Mouse (Mus musculus) adrenal gland, postnatal 36 days (tissue): Measurements from ENCODE around the gene I830077J02Rik. TPM values are rescaled to one million over a fixed set of nuclear protein-coding genes. Genes with fewer than 3 reads are reported as not detected.
"Not testable (repeated sequence)": the region's sequence is repeated elsewhere in the genome, so short reads cannot be mapped to it uniquely, and the experiment has no call there.

Experiments used
- DNase-seq, 2 experiments: peaks; one replicate each; pipeline ENCODE4 v3.0.0; 2021; ENCODE audit warnings: mixed read lengths in 1 of 2
- total RNA-seq, 2 experiments: library from RNA; stranded (reverse); gene quantifications; 2 replicates each; pipeline ENCODE4 v1.2.3; 2021

The I830077J02Rik gene
- total RNA-seq, 2 experiments from 2014 or later = 0.66 to 0.76 TPM

DNA sequence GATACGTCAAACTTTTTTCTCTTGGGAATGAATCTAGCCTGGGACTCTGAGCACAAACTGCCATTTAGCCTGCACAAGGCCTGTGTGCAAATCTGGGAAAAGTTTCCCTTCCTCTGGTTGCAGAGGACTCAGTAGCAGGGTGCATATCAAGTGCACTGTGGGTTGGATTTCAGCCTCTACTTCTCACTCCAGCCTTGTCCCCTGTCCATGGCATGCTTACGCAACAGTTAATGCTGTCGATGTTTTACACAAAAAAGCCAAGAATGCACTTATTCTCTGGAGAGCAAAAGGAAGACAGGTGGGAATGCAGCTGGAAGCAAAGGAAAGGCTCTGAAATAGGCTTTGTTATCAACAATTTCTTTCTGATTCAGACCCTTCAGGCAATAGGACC is 14.1 kb downstream of the I830077J02Rik start:
- no peak for DNase-seq

DNA sequence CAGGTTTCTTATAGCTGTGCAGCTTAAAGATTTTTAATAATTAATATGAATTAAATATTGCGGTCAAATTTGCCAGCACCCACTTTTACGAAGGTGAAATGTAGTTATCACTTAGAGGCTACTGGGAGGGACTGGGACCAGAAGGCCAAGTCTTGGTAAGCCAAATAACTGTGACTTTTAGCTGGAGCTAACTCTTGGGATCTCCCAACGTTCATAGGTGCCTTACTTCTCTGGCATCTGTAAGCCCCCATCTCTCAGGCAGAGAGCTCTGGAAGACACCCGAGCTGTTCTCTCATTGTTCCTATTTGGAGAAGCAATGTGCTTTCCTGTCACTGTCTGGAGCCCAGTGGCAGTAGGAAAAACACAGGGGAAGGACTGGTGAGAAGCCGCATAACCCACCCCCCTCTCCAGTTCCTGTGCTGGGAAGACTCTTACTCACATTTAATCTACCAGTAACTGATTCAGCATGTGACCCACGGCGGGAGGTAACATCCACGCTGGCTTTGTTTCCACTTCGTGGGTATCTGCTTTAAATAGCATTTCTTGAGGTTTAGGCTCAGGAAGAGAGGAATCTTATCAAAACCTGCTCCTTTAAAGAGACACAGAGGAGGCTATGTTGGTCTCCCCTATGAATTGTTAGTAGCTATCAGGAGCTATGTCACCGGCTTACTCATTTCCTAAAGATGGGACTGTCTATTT is 14.7 kb downstream of the I830077J02Rik start:
- DNase-seq = no peak

DNA sequence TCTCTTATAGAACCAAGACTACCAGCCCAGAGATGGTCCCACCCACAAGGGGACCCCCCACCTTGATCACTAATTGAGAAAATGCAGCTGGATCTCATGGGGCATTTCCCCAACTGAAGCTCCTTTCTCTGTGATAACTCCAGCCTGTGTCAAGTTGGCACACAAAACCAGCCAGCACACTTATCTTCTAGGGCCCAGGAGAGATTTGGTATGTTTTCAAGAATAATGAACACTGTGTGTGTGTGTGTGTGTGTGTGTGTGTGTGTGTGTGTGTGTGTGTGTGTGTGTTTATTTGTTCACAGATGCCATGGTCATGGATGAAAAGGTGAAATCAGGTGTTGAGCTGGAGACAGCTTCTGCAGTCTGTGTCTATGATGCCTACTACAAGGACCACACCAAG is 16.0 kb downstream of the I830077J02Rik start:
- DNase-seq = not testable (repeated sequence)

DNA sequence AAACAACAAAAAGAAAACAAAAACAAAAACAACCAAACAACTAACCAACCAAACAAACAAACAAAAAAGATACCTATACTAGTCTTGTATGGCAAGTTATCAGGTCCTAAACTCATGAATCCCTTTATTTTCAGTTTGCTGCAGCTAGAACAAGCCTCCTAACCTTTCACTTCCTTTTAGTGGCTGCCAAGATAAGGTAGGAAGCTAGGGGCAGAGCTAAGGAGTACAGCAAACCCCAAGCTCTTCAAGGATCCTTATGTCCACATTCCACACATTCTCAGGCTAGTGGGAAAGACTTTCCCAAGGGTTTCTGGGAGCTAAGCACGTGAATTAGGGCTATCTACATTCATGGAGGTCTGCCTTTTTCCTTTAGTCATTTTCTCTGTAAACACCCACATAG is 17.2 kb downstream of the I830077J02Rik start:
- DNase-seq = no peak

DNA sequence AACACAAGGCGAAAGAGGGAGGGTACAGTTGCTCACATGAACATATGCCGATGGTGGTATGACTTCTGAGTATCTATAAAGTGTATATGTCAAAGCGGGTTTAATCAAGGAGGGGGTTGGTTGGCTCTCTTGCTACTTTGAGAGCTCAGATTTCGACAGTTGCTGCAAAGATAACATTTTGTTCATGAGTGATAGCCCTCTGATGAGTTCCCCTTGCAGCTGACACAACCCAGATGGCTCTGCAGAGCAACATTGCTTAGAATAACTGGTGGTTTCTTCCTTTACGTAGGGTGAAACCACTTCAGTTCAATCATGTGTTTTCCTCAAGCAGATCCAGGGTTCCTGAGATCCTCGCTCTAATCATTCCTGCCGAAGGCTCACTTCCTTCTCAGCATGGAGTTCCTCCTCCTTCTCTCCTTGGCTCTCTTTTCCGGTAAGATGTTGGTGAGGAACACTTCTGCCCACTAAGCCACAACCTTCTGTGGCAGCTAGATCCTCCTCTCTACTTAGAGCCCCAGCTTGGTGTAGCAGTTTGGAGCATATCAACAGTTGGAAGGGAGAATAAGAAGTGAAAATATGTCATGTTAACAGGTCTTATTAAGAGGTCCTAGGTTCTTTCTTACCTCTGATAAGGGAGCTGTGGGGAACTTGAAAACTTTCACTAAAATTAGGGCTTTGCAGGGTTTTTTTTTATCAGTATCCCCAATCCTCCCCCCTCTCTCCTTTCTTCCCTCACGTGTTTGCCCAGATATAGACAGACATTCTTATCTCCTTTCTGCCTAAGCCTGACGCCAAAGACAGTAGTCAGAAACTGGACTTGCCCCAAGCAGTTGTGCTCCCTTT is 18.4 kb downstream of the I830077J02Rik start:
- no peak for DNase-seq

DNA sequence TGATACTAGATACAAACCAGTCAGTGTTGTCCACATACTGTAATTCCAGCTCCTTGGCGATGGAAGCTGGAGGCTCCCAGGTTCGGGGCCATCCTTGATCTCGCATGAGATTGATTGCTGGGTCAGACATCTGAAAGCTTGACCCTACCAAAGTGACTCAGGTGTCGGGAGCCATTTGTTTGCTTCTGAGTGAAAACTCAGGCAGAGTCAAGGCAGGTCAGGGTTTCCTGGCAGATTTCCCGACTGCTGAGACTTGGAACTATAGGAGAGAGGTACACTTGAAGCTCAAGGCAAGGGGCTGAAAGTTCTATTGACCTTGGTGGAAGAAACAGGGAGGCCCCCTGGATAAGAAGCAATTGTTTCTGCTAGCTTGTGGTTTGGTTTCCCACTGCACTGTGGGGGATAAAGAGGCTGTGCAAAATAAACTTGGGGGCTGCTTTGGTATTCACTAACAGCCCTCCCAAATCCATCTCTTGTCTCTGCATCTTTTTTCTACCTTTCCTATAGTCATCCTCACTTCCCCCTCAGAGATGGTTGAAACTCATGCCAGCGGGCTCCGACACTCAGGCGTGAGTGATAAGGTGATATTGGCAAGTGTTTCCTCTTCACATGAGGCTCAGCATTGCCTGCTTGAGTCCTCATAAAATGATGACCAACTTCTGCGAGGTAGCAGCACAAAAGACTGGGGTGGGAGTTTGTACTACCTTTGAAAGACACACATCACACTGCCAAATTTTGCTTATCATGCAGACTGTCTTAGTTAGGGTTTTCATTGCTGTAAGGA is 20.2 kb downstream of the I830077J02Rik start:
- DNase-seq = peak in 1 of 2 experiments; percentile 7

DNA sequence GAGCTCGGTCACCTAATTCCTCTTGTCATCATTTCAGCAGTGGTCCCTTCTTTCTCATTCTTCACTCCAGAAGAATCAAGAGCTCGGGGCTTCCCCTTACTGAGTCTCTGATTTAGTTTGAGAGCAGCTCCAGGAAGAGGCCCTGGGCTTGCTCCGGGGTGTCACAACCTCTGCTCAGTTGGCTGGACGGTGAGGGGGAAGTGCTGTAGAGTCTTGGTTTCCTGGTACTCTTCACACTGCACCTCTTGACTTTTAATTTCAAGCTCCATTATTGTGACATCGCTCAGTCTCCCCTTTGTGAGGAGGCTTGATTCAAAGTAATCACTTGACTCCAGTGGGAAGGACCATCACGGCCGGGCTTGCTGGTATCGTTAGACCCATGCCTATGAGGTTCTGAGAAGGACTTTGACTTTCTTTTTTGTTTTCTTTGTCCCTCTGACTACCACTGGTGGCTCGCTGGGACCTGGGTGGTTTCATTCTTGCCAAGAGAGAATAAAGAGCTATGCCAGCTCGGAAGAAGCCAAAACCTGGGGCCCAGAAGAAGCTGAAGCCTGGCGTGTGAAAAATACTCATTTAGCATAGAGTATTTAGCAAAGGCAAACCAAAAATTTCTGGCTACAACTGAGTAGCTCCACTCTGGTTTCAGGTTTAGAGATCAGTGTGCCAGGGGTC is 21.8 kb downstream of the I830077J02Rik start:
- DNase-seq = no peak

DNA sequence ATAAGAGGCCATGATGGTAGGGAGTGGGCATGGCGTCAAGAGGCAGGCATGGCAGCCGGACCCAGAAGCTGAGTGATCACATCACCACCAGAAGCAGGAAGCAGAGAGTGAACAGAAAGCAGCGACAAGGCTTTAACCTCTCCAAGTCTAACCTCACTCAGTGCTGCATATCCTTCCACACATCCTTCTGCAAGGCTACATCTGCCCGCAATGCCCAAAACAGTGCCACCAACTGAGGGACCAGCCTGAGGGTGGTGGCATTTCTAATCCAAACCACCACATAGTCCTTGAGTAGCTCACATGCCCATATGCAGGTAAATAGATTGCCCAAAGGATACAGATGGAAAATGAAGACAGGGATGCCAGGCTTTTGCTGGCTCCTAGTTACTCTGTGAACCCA is 23.5 kb downstream of the I830077J02Rik start:
- no peak for DNase-seq

DNA sequence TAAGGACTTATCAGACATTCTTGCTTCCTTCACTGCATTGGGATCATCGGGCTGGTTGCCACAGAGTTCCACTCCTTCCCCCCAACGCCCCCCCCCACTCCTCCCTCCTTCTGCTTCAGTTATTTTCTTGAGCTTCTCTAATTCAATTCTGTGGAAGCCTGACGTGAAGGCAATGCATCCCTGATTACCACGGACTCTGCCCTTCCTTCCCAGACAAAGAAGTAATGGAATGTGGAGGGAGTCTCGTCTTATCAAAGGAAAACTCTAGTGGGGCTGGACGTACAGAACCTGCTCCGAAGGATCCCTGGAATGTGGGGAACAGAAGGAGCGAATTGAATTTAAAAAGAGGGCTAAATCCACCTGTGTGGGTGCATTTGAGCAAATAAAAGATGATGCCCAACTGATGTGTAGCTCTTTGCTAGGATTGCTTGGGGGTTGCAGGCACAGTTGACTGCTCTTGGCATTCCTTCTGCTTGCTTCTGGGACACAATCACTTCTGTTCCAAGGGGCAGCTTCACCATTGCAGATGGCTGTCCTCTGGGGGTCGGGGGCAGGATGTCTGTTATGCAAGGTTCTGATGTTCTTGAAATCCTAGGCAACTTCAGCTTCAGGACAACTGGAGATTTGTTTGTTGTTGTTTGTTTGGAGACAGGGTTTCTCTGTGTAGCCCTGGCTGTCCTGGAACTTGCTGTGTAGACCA is 24.4 kb downstream of the I830077J02Rik start:
- no peak for DNase-seq

DNA sequence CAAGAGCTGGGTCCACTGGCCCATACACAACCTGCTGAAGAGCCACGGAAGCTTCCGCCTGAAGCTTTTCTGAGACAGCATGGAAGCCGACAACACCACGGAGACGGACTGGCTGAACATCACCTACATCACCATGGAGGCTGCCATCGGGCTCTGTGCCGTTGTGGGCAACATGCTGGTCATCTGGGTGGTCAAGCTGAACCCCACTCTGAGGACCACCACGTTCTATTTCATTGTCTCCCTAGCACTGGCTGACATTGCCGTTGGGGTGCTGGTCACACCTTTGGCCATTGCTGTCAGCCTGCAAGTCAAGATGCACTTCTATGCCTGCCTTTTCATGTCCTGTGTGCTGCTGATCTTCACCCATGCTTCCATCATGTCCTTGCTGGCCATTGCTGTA is 27.7 kb downstream of the I830077J02Rik start:
- no peak for DNase-seq

DNA sequence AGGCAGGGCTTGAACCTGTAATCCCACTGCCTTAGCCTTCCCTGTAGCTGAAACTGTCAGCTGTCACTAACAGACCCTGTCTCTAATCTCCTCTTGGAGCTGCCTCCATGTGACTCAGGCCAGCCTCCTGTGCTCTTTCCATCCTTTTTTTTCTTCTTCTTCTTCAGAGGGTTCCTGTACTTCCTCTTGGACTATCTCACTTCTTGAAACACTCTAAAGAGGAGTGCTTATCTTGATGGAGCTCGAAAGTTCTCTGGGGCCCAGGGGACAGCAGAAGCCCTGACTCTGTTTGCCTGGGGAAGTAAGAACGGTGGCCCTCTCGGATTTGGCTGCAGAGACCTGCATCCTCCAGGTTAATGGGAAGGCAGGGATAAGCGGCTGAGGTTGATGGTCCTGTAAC is 28.3 kb downstream of the I830077J02Rik start:
- no peak for DNase-seq

DNA sequence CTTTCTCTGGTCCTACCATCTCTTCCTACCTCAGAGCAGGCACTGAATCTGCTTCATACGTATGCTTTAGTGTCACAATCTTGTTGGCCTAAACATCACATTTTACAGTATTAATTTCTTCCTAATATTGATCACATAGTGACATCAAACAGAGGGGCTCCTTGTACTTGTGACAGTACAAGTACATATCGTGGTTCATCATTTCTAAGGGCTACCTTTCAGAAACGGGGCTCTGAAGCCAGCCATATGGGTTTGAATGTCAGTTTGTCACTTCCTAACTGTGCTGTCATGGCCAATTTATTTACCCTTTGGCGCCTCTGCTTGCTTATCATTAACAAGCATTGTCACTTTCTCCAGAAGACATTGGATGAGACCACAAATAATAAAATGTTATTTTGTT is 31.0 kb downstream of the I830077J02Rik start:
- DNase-seq = no peak

DNA sequence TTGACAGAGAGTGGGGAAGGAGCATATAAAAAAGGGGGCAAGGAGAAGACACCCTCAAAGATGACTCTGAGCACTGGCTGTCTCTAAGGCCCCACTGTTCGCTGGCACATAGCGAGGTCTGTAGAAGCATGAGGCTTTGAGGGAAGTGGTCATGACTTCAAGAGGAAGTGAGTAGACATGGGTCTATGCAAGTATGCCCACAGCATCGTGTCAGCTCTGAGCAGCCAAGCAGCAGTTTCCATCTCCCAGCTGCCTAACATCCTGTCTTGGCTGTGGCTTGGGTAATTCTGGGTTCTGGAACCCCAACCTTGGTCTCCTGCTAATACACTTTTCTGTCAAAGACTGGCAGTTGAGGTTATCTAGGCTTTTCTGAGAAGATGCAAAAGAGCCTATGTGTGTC is 31.7 kb downstream of the I830077J02Rik start:
- DNase-seq = no peak

DNA sequence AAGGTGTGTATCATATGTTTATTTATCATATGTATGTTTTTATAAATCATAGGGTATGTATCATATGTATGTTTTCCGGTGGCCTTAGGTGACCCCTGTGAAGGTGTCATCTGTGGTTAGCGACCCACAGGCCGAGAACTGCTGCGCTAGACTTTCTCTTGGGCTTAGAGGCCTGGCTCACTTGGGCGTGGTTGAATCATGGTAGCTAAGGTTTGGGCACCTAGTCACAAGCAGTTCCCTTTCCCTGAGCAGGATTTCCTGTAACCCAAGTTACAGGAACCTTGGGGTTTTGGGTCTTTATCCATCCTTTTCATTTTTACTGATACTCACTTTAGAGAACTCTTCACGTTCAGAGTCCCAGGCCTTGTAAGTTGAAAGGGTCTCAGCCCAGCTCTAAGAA is 32.2 kb downstream of the I830077J02Rik start:
- no peak for DNase-seq

DNA sequence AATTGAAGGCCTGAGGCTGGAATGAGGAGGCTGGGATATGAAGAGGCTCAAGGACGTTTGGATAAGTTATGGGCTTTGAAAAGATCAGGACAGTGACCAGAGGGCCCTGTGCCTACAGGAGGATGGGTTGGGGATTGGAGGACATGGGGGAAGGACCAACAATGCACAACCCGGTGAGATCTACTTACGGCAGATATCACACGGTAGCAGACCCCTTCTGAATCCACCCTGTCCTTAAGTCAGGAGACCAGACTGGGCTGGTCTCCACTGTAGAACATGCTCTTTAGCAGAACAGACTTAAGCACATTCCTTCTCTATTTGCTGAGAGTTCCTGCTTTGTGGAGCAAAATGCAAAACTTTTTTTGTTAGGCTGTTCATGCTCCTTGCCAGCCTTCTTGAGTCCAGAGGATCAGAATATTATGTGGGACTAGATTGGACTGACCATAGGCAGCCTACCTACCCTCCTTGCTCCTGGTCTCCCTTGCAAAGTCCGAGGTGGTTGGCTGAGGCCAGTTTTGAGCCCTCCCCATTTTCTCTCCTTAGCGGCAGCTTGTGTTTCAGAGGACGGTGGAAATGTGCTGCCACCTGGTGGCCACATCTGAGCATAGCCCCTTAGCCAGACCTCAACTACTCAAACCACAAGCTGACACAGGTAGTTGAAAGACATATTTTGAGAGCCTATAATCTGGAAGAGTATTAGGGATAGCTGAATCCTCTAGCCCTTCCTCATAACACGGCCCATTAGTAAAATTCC is 32.9 kb downstream of the I830077J02Rik start:
- DNase-seq = peak; percentile 85 to 89

DNA sequence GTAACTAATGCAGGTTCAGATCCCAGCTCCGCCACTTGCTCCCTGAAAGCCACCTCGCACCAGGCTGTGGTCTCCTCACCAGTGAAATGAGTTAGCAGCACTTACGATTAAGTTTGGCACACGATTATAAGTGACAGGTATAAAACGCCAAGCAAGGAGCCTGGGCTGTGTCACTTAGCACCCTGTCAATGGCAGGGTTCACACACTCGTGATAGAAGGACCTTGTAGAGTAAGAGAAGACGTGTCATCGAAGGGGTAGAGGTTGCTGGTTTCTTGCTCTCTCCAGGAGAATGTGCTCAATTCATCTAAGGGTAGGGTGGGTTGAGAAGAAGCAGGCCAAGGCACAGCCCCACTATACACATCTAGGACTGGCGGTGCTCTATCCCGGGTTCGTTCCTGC is 33.6 kb downstream of the I830077J02Rik start:
- DNase-seq = no peak

DNA sequence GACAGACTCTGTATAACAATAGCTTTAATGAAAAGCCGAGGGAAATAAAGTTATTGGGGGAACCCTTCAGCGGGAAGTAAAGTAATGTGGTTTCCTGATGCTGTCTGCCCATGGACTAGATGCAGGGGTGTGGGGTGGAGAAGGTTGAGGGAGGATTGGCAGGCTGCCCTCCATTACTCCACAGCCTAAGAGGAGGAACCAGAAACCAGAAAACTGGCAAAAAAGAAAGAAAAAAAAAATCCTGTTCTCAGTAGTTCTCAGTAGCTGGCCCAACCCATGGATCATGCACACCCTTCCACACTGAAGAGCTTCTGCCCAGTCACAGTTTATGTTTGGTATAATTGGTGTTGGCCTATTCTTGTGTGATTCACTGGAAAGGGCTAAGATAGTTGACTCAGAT is 34.1 kb downstream of the I830077J02Rik start:
- DNase-seq = peak; percentile 38 to 55

DNA sequence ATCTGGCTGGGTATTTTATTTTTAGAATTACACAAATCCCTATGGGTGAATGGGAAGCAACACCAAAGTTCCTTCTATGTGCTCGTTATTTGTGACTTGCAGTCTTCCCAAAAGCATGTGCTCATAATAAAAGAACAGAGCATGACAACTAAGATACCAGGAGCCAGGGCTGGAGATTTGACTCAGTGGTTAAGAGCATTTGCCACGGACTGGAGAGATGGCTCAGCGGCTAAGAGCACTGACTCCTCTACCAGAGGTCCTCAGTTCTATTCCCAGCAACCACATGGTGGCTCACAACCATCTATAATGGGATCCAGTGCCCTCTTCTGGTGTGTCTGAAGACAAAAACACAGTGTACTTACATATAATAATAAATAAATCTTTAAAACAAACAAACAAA is 35.7 kb downstream of the I830077J02Rik start:
- DNase-seq = no peak

DNA sequence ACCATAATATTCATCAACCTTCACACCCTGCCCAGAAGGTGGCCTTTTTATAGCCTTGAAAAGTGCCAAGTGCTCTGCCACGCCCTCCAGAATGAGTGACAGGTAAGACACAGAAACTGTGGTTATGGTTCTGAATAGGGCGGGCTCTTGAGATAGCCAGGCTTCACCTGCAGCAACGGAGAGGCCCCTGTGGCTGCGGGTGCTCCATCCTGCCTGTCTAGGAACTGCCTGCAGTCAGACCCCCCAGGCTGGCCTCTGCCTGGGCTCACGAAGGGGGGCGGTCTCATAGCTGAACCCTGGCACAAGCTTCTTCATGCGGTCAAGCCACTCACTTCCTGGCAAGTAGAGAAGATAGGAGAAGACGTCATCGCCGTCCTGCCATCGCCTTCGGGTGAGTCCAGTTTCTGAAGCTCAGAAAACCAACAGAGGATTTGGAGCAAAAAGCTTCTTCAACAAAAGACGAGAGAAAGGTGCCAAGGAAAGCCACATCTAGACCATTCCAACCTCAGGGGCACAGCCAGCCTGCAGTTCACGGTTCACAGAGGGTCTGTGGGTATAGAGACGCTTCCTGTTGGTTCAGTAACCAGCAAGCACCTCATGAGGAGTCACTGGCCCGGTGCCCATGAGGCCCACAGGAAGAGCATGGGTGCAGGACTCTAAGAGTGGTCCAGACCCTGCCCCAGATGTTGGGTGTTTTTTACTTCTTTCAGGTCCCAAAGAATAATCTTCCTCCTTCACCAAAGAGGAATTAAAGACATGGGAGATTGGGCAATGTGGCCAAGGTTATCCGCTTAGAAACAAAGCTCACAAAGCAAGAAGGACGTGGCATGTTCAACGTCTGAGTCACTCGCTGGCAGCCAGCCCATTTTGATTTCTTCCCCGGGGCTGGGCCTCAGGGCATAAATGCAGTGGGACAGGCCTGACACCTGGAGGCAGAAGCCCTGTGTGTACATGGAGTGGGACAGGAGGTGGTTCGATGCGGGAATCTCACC is 37.6 kb downstream of the I830077J02Rik start:
- peak; percentile 98 to 100 for DNase-seq
